Mouse (Mus musculus): ENCODE results near the gene Clic5.

- TF ChIP-seq ZC3H11A (IDR thresholded peaks at IDR 0.05; ENCODE audit: borderline replicate concordance, low read depth, low read length) (no peak), CHD2 (IDR thresholded peaks at IDR 0.05; ENCODE audit: low read depth, low read length) (no peak)
Measured at GRCm38 (mm10) chr17:44244096-44244495, 55.7 kb downstream of the Clic5 start.

Data from ES-E14 (cell line).